Mouse (Mus musculus) lung, embryonic 15.5 days (tissue): ENCODE measurements at regions not wholly inside any gene's neighbourhood (a gene's known extent, or its start where the extent isn't known, plus 50 kb on each side); places are given as distances from the start of the nearest gene placed in this dataset.

ENCODE experiments used
- ATAC-seq: fragments of 200-750 bp; cut with Nextera tagmentation; 2 replicates; pipeline ENCODE4 v1.8.0; 2017; ENCODE audit warnings: moderate number of reproducible peaks, borderline replicate concordance; ENCODE audit not compliant: low FRiP score, low TSS enrichment; ENCODE audit errors: extremely low read depth
- H3K27ac ChIP-seq: fragments of 300-500 bp; sonication (generic); 2 replicates; pipeline ENCODE4 v1.5.1; 2015; ENCODE audit warnings: moderate library complexity, mild to moderate bottlenecking, inconsistent platforms
- H3K27me3 ChIP-seq: fragments of 300-500 bp; sonication (generic); 2 replicates; pipeline ENCODE4 v1.6.1; 2015; ENCODE audit warnings: inconsistent platforms
- H3K36me3 ChIP-seq: fragments of 300-500 bp; sonication (generic); 2 replicates; pipeline ENCODE4 v1.6.1; 2015; ENCODE audit warnings: inconsistent platforms
- H3K4me1 ChIP-seq: fragments of 300-500 bp; sonication (generic); 2 replicates; pipeline ENCODE4 v1.6.1; 2015; ENCODE audit warnings: inconsistent platforms
- H3K4me2 ChIP-seq: fragments of 300-500 bp; sonication (generic); 2 replicates; pipeline ENCODE4 v1.6.1; 2015; ENCODE audit warnings: inconsistent platforms, mild to moderate bottlenecking, moderate library complexity
- H3K4me3 ChIP-seq: fragments of 300-500 bp; sonication (generic); 2 replicates; pipeline ENCODE4 v1.5.1; 2015; ENCODE audit warnings: mild to moderate bottlenecking, inconsistent platforms
- H3K9ac ChIP-seq: fragments of 300-500 bp; sonication (generic); 2 replicates; pipeline ENCODE4 v1.6.1; 2015; ENCODE audit warnings: inconsistent platforms
- H3K9me3 ChIP-seq: fragments of 300-500 bp; sonication (generic); 2 replicates; pipeline ENCODE4 v1.6.1; 2016; ENCODE audit warnings: inconsistent platforms

DNA sequence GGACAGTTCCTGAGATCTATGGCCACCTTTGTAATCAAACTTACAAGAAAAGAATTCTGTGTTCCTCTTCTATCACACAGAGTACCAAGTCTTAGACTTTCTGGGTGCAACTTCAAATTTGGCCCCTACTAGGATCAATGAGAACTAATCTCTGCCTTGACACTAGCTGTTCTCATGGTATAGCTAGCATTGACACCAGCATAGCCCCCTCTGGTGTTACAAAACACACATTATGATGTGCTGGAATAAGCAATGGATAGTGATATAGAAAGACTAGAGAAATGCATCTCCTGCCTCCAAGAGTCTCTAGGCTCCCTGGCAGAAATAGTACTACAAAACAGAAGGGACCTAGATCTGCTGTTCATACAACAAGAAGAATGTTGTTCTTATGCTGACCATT is 566.6 kb upstream of the Vrk2 start:
- no peak overlapping the region for H3K27ac ChIP-seq
- no peak overlapping the region for H3K4me3 ChIP-seq
- H3K4me2 ChIP-seq: no peak overlapping the region
- no peaks in the 10 kb centered on the region for H3K9me3 ChIP-seq
- no peak overlapping the region for H3K9ac ChIP-seq
- H3K4me1 ChIP-seq: no peaks in the 10 kb centered on the region
- no peak for ATAC-seq
- H3K36me3 ChIP-seq: no peaks in the 10 kb centered on the region
- H3K27me3 ChIP-seq: no peaks in the 10 kb centered on the region
